Mouse (Mus musculus) liver, adult 2 months (tissue): ENCODE results near the gene Smarcad1. TPM values are rescaled to one million over a fixed set of nuclear protein-coding genes. Genes with fewer than 3 reads are reported as not detected.

Experiments used
- DNase-seq: peaks from one replicate; pipeline ENCODE4 v3.0.0-alpha.2; 2011; ENCODE audit warnings: low read depth, low spot score; ENCODE audit errors: extremely low read depth
- H3K27ac ChIP-seq: fragments of 200-500 bp; replicated peaks from 2 replicates; pipeline ENCODE4 v1.5.1; 2012; ENCODE audit warnings: low read depth, mild to moderate bottlenecking, control low read depth, inconsistent platforms, low read length; ENCODE audit not compliant: insufficient read depth
- H3K27me3 ChIP-seq: fragments of 200-500 bp; 2 replicates; pipeline ENCODE4 v1.6.1; 2012; ENCODE audit warnings: mild to moderate bottlenecking, moderate library complexity, low read length, inconsistent platforms; ENCODE audit not compliant: control insufficient read depth, insufficient read depth
- H3K36me3 ChIP-seq: fragments of 200-500 bp; 2 replicates; pipeline ENCODE4 v1.6.1; 2012; ENCODE audit warnings: low read length, inconsistent platforms; ENCODE audit not compliant: control insufficient read depth, insufficient read depth
- H3K4me1 ChIP-seq: fragments of 200-500 bp; 2 replicates; pipeline ENCODE4 v1.6.1; 2011; ENCODE audit warnings: low read length; ENCODE audit not compliant: control insufficient read depth, insufficient read depth
- H3K4me3 ChIP-seq: fragments of 200-500 bp; 2 replicates; pipeline ENCODE4 v1.5.1; 2011; ENCODE audit warnings: low read depth, mild to moderate bottlenecking, control low read depth, low read length, moderate library complexity; ENCODE audit not compliant: insufficient read depth
- H3K79me2 ChIP-seq: fragments of 200-500 bp; 2 replicates; pipeline ENCODE4 v1.6.1; 2012; ENCODE audit warnings: inconsistent platforms, mild to moderate bottlenecking, low read length, moderate library complexity; ENCODE audit not compliant: control insufficient read depth, insufficient read depth
- H3K9ac ChIP-seq: fragments of 200-500 bp; 2 replicates; pipeline ENCODE4 v1.6.1; 2012; ENCODE audit warnings: low read depth, mild to moderate bottlenecking, control low read depth, inconsistent platforms, low read length
- CTCF ChIP-seq: fragments of 200-500 bp; IDR thresholded peaks from 2 replicates; pipeline ENCODE4 v1.5.1; 2011; ENCODE audit warnings: low read depth, low read length, control low read depth
- POLR2A ChIP-seq: fragments of 200-500 bp; IDR thresholded peaks from 2 replicates; pipeline ENCODE4 v1.6.1; 2011; ENCODE audit warnings: low read length, control low read depth; ENCODE audit not compliant: insufficient read depth; ENCODE audit errors: extremely low read depth
- WGBS: fragments of 180-500 bp; shearing (Covaris S2); methylation state at CpG from one replicate; pipeline ENCODE4 v1.1.7; 2018; 5-methylcytosine and 5-hydroxymethylcytosine counted together
- polyA plus RNA-seq: library from polyadenylated mRNA; depleted of rRNA; stranded (reverse); fragments of >200 nt; gene quantifications from 2 replicates; pipeline ENCODE4 v1.2.3, GENCODE M21; 2012
- total RNA-seq: library from RNA; depleted of rRNA; stranded (reverse); fragments of >200 nt; gene quantifications from 2 replicates; pipeline ENCODE4 v1.2.3, GENCODE M21; 2014

Smarcad1 gene
- total and polyA plus RNA-seq, 2 experiments = 4.8 to 25.6 TPM

- 76% methylated on average over 5 of the region's 5 CpGs for WGBS
- TF ChIP-seq CTCF (no peak), POLR2A (no peak)
- no peaks in the 10 kb centered on the region for H3K4me1 ChIP-seq
- H3K79me2 ChIP-seq = no peaks in the 10 kb centered on the region
- H3K36me3 ChIP-seq = no peaks in the 10 kb centered on the region
- H3K27ac ChIP-seq = no peak overlapping the region
- no peaks in the 10 kb centered on the region for H3K27me3 ChIP-seq
- H3K9ac ChIP-seq = no peak overlapping the region
- DNase-seq = no peak
- H3K4me3 ChIP-seq = no peak overlapping the region
Measured at GRCm38 (mm10) chr6:65140082-65140749, 97.8 kb downstream of the Smarcad1 start.

GRCm38 (mm10) chr6:65140750-65141243 is 98.4 kb downstream of the Smarcad1 start:
- Histone ChIP-seq H3K4me3 (no peak overlapping the region), H3K9ac (no peak overlapping the region), H3K36me3 (no peaks in the 10 kb centered on the region), H3K4me1 (no peaks in the 10 kb centered on the region), H3K79me2 (no peaks in the 10 kb centered on the region), H3K27me3 (no peaks in the 10 kb centered on the region), H3K27ac (no peak overlapping the region)
- TF ChIP-seq POLR2A (no peak), CTCF (no peak)
- WGBS = 74% methylated on average over 6 of the region's 6 CpGs
- no peak for DNase-seq

DNA sequence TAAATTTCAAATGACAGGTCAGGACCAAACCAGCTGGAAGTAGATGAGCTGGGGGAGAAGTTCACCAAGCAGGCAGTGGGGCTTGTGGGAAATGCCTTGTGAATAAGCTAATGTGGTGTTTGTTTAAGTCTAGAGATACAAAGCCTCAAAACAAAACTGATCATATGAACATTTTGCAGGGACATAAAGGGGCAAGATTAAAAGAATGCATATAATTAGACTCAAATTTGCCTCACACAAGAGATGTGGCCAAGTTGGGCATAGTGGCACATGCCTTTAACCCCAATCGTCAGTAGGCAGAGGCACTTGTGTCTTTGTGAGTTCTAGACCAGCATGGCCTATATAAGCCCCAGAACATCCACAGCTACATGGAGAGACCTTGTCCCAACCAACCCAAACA is 99.9 kb downstream of the Smarcad1 start:
- no peak overlapping the region for H3K27ac ChIP-seq
- H3K4me3 ChIP-seq = no peak overlapping the region
- no peak overlapping the region for H3K9ac ChIP-seq
- no peaks in the 10 kb centered on the region for H3K79me2 ChIP-seq
- no peak for TF ChIP-seq POLR2A
- no peak for TF ChIP-seq CTCF
- 94% methylated on average over 1 of the region's 1 CpGs for WGBS
- H3K36me3 ChIP-seq = no peaks in the 10 kb centered on the region
- H3K27me3 ChIP-seq = no peaks in the 10 kb centered on the region
- H3K4me1 ChIP-seq = no peaks in the 10 kb centered on the region
- no peak for DNase-seq

GRCm38 (mm10) chr6:65144621-65145205 is 102.3 kb downstream of the Smarcad1 start, which contains the start of gene Hpgds:
Gene Hpgds (minus strand): TSS chr6:65144908.
- H3K4me1 ChIP-seq = no peaks in the 10 kb centered on the region
- no peaks in the 10 kb centered on the region for H3K36me3 ChIP-seq
- 0 out of 2 replicates have a peak within 1 kb of the TSS, but pooled peaks have one; percentile 20 for H3K4me3 ChIP-seq
- H3K27me3 ChIP-seq = no peaks in the 10 kb centered on the region
- no peak within 1 kb of the TSS for H3K9ac ChIP-seq
- TF ChIP-seq POLR2A (no peak), CTCF (no peak)
- peak; percentile 24 for DNase-seq
- WGBS = 48% methylated on average over 16 of the region's 16 CpGs
- H3K79me2 ChIP-seq = no peaks in the 10 kb centered on the region
- H3K27ac ChIP-seq = no peak within 1 kb of the TSS

GRCm38 (mm10) chr6:65146363-65146762 is 104.0 kb downstream of the Smarcad1 start:
- WGBS = 89% methylated on average over 4 of the region's 4 CpGs
- H3K4me1 ChIP-seq = no peaks in the 10 kb centered on the region
- H3K4me3 ChIP-seq = no peak overlapping the region
- no peak for DNase-seq
- H3K27ac ChIP-seq = no peak overlapping the region
- no peaks in the 10 kb centered on the region for H3K79me2 ChIP-seq
- H3K9ac ChIP-seq = no peak overlapping the region
- TF ChIP-seq CTCF (no peak), POLR2A (no peak)
- no peaks in the 10 kb centered on the region for H3K36me3 ChIP-seq
- H3K27me3 ChIP-seq = peaks cover 3% of the 10 kb centered on the region; the same call in 1 of the 2 replicates
